Mouse (Mus musculus): ENCODE measurements around the gene Sohlh1.

GRCm38 (mm10) chr2:25863337-25864131 lies 16.5 kb upstream of the Sohlh1 start, which contains the start of gene Kcnt1:
- TF ChIP-seq CTCF (IDR thresholded peaks at IDR 0.05; ENCODE audit: borderline replicate concordance, insufficient read depth, low read length): no peak
- TF ChIP-seq POLR2A (IDR thresholded peaks at IDR 0.05; ENCODE audit: low read depth, low read length): no peak

All from embryonic fibroblast, embryonic 13.5 days (primary cell).